14 mouse cellular contexts compared by ENCODE assay signal in the genomic region with DNA sequence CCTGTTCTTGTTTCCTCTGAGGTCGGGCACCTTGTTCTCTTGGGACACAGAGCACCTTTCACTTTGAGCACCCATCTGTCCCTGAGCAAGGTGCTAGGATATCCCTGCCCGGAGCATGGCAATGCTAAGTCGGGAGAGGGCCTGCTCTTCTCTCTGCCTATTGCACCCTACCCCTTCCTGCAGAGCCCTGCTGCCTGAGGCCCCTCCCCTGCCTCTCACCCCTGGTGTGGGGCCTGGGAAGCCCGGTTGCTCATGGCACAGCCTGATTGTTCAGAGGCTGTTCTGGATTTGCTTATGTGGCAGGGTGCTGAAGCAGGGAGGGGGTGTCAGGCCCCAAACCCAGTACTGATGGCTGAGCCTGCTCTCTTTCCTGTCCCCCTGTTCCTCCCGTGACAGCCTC. TPM values are rescaled to one million over a fixed set of nuclear protein-coding genes. Genes with fewer than 3 reads are reported as not detected.
DNase-seq lines count a peak whose midpoint lies in the region; ATAC-seq and TF ChIP-seq lines count a peak whose summit lies in the region.
"Had no signal": no experiment of that assay in that cellular context is flagged by ENCODE, and none has a peak within 500 bp of the region (broad histone marks: within the 10 kb centered on the region; RNA-seq: fewer than 3 reads in every experiment).

No protein-coding gene starts in this region.

- TF ChIP-seq CTCF in CH12.LX (conservative IDR thresholded peaks at IDR 0.05 in 1 of 2, IDR thresholded peaks at IDR 0.05 in 1 of 2; ENCODE audit: low read depth in 2 of 2, low read length in 2 of 2), result no peak

- 46% methylated on average over 5 of the region's 5 CpGs for WGBS in heart, embryonic 10.5 days
- 44% methylated on average over 5 of the region's 5 CpGs for WGBS in intestine, embryonic 15.5 days
- WGBS in intestine, embryonic 16.5 days, result 55% methylated on average over 5 of the region's 5 CpGs
- WGBS in embryonic facial prominence, embryonic 13.5 days, result 53% methylated on average over 5 of the region's 5 CpGs

- in situ Hi-C loops in CH12.LX (cut with MboI; ENCODE audit: low pct_ligation_motif_present, low pct_unique_long_range_greater_than_20kb, low sequenced_read_pairs), result no loop called here

- H3K9me3 ChIP-seq in heart, embryonic 10.5 days, result no peaks in the 10 kb centered on the region
- no peaks in the 10 kb centered on the region for H3K9me3 ChIP-seq in intestine, embryonic 15.5 days
- no peaks in the 10 kb centered on the region for H3K9me3 ChIP-seq in intestine, embryonic 16.5 days (ENCODE audit: control insufficient read depth, low read length)
- H3K9me3 ChIP-seq in CH12.LX (replicated peaks; ENCODE audit: low read length), result no peaks in the 10 kb centered on the region
- H3K9me3 ChIP-seq in embryonic facial prominence, embryonic 13.5 days, result no peaks in the 10 kb centered on the region
- H3K9me3 ChIP-seq: forebrain, embryonic 10.5 days; hindbrain, embryonic 13.5 days; midbrain, embryonic 13.5 days had no signal

- no peaks in the 10 kb centered on the region for H3K79me2 ChIP-seq in CH12.LX (replicated peaks; ENCODE audit: control insufficient read depth, extremely low read depth, insufficient read depth, poor library complexity, severe bottlenecking)

- no peak overlapping the region for H3K4me3 ChIP-seq in heart, embryonic 10.5 days
- no peak overlapping the region for H3K4me3 ChIP-seq in intestine, embryonic 15.5 days (replicated peaks)
- H3K4me3 ChIP-seq in intestine, embryonic 16.5 days (ENCODE audit: low read length), result no peak overlapping the region
- H3K4me3 ChIP-seq in CH12.LX (replicated peaks in 1 of 3; ENCODE audit: low read depth in 2 of 3, low read length in 2 of 3, poor library complexity in 1 of 3), result no peak overlapping the region
- no peak overlapping the region for H3K4me3 ChIP-seq in embryonic facial prominence, embryonic 13.5 days
- H3K4me3 ChIP-seq: forebrain, embryonic 10.5 days; hindbrain, embryonic 13.5 days; midbrain, embryonic 13.5 days had no signal

- H3K4me1 ChIP-seq in heart, embryonic 10.5 days, result peaks cover 13% of the 10 kb centered on the region
- no peaks in the 10 kb centered on the region for H3K4me1 ChIP-seq in intestine, embryonic 15.5 days (replicated peaks)
- H3K4me1 ChIP-seq in intestine, embryonic 16.5 days (ENCODE audit: control insufficient read depth, insufficient read depth, low read length), result no peaks in the 10 kb centered on the region
- no peaks in the 10 kb centered on the region for H3K4me1 ChIP-seq in CH12.LX (ENCODE audit: control insufficient read depth in 1 of 2, insufficient read depth in 2 of 2)
- H3K4me1 ChIP-seq in embryonic facial prominence, embryonic 13.5 days, result no peaks in the 10 kb centered on the region
- H3K4me1 ChIP-seq: hindbrain, embryonic 13.5 days; midbrain, embryonic 13.5 days had no signal

- H3K9ac ChIP-seq in intestine, embryonic 15.5 days, result no peak overlapping the region
- no peak overlapping the region for H3K9ac ChIP-seq in intestine, embryonic 16.5 days (ENCODE audit: low read depth, low read length)
- H3K9ac ChIP-seq in CH12.LX (ENCODE audit: insufficient read depth, low read depth), result no peak overlapping the region
- peak overlapping the region; percentile 27; the same call in 1 of the 2 replicates for H3K9ac ChIP-seq in embryonic facial prominence, embryonic 13.5 days
- H3K9ac ChIP-seq: liver, postnatal 0 days; midbrain, embryonic 13.5 days had no signal

- no peak for DNase-seq in heart, embryonic 10.5 days (ENCODE audit: low spot score)
- DNase-seq in heart, adult 8-10 months (ENCODE audit: low spot score), result no peak
- DNase-seq in CH12.LX (ENCODE audit: extremely low read depth), result no peak
- no peak for DNase-seq in left cerebral cortex, adult 18-20 months (ENCODE audit: low spot score in 2 of 2)

- 0 out of 2 replicates have a peak overlapping the region, but pooled peaks have one; percentile 4 for H3K27ac ChIP-seq in heart, embryonic 10.5 days
- no peak overlapping the region for H3K27ac ChIP-seq in intestine, embryonic 15.5 days
- no peak overlapping the region for H3K27ac ChIP-seq in intestine, embryonic 16.5 days (ENCODE audit: low read length)
- H3K27ac ChIP-seq in CH12.LX (ENCODE audit: insufficient read depth, low read depth), result no peak overlapping the region
- no peak overlapping the region for H3K27ac ChIP-seq in embryonic facial prominence, embryonic 13.5 days
- H3K27ac ChIP-seq: forebrain, embryonic 10.5 days; hindbrain, embryonic 13.5 days; macrophage; midbrain, embryonic 13.5 days had no signal

- TF ChIP-seq EP300 in CH12.LX (IDR thresholded peaks at IDR 0.05; ENCODE audit: low read length), result no peak

- no peaks in the 10 kb centered on the region for H3K36me3 ChIP-seq in heart, embryonic 10.5 days
- H3K36me3 ChIP-seq in intestine, embryonic 15.5 days, result no peaks in the 10 kb centered on the region
- H3K36me3 ChIP-seq in intestine, embryonic 16.5 days (ENCODE audit: control insufficient read depth, insufficient read depth, low read length), result no peaks in the 10 kb centered on the region
- peaks cover under 1 to 7% of the 10 kb centered on the region in 2 experiments for H3K36me3 ChIP-seq in CH12.LX (replicated peaks in 1 of 2; ENCODE audit: control insufficient read depth in 1 of 2, insufficient read depth in 1 of 2, low read length in 1 of 2)
- no peaks in the 10 kb centered on the region for H3K36me3 ChIP-seq in embryonic facial prominence, embryonic 13.5 days
- H3K36me3 ChIP-seq: forebrain, embryonic 10.5 days; hindbrain, embryonic 13.5 days; midbrain, embryonic 13.5 days had no signal

- no peaks in the 10 kb centered on the region for H3K27me3 ChIP-seq in heart, embryonic 10.5 days (ENCODE audit: insufficient read depth, poor library complexity, severe bottlenecking)
- no peaks in the 10 kb centered on the region for H3K27me3 ChIP-seq in intestine, embryonic 15.5 days (replicated peaks)
- no peaks in the 10 kb centered on the region for H3K27me3 ChIP-seq in intestine, embryonic 16.5 days (replicated peaks; ENCODE audit: control insufficient read depth, insufficient read depth, low read length)
- peaks cover 35% of the 10 kb centered on the region for H3K27me3 ChIP-seq in CH12.LX (replicated peaks)
- H3K27me3 ChIP-seq in embryonic facial prominence, embryonic 13.5 days, result peaks cover 3% of the 10 kb centered on the region; the same call in 1 of the 2 replicates

- TF ChIP-seq RAD21 in CH12.LX (IDR thresholded peaks at IDR 0.05; ENCODE audit: low read depth, low read length), result no peak

- dilution Hi-C loops in CH12.LX (cut with MboI; ENCODE audit: extremely low pct_ligation_motif_present, extremely low pct_unique_long_range_greater_than_20kb, low sequenced_read_pairs), result no loop called here

- no peak for TF ChIP-seq POLR2A in CH12.LX (IDR thresholded peaks at IDR 0.05; ENCODE audit: low read depth, low read length)

- ATAC-seq in intestine, embryonic 15.5 days, result 0 out of 2 replicates have a peak, but pooled peaks have one; percentile 23
- ATAC-seq in intestine, embryonic 16.5 days, result no peak
- ATAC-seq in embryonic facial prominence, embryonic 13.5 days (ENCODE audit: insufficient number of reproducible peaks, insufficient read depth, low FRiP score, low TSS enrichment, low read depth), result no peak
- ATAC-seq: midbrain, embryonic 13.5 days had no signal

- H3K4me2 ChIP-seq in intestine, embryonic 15.5 days (replicated peaks), result no peak overlapping the region
- H3K4me2 ChIP-seq in intestine, embryonic 16.5 days (ENCODE audit: low read depth, low read length), result no peak overlapping the region
- H3K4me2 ChIP-seq in CH12.LX (ENCODE audit: insufficient read depth, low read depth, poor library complexity, severe bottlenecking), result no peak overlapping the region
- no peak overlapping the region for H3K4me2 ChIP-seq in embryonic facial prominence, embryonic 13.5 days
- H3K4me2 ChIP-seq: heart, embryonic 11.5 days; hindbrain, embryonic 13.5 days; midbrain, embryonic 13.5 days had no signal

RNA-seq across cellular contexts. Expression of a gene that starts 16.2 kb away (rescaled TPM):
- 7.1 and 7.9 TPM in 2 replicates for polyA plus RNA-seq in heart, embryonic 10.5 days (2016; fragmentation: Nextera tagmentation; extraction: Ambion mirVana)
- total RNA-seq in heart, adult 8-10 months (2022), result 1 to 10 TPM; 4.6 to 5.6 (median 5.3) TPM
- polyA plus RNA-seq in intestine, embryonic 15.5 days (2015; fragmentation: Nextera tagmentation; extraction: Ambion mirVana), result 7.5 and 10.5 TPM in 2 replicates
- polyA plus RNA-seq in intestine, embryonic 16.5 days (2015; fragmentation: Nextera tagmentation; extraction: Ambion mirVana), result 8.2 and 8.3 TPM in 2 replicates
- 9.6 and 10.6 TPM in 2 replicates for total RNA-seq in CH12.LX (2012; rRNA removed)
- 3.2 and 3.9 TPM in 2 replicates for total RNA-seq in CH12.LX (2014; rRNA removed)
- 5.9 and 12.2 TPM in 2 replicates for polyA plus RNA-seq in CH12.LX (2012; ENCODE audit: insufficient read length, low read depth)
- 5.9 and 6.2 TPM in 2 replicates for polyA plus RNA-seq in embryonic facial prominence, embryonic 13.5 days (2015; fragmentation: Nextera tagmentation; extraction: Ambion mirVana)
- total RNA-seq in left cerebral cortex, adult 18-20 months (2021), result 1 to 10 TPM; 3.9 to 4.1 TPM

RNA-seq across cellular contexts. Expression of a gene that starts 16.2 kb away (rescaled TPM):
- polyA plus RNA-seq in heart, embryonic 10.5 days (2016; fragmentation: Nextera tagmentation; extraction: Ambion mirVana), result 10.8 and 11.2 TPM in 2 replicates
- 1 to 10 TPM; 2.3 to 4.6 (median 3.1) TPM for total RNA-seq in heart, adult 8-10 months (2022)
- polyA plus RNA-seq in intestine, embryonic 15.5 days (2015; fragmentation: Nextera tagmentation; extraction: Ambion mirVana), result 7.2 and 9.9 TPM in 2 replicates
- 9.0 and 10.5 TPM in 2 replicates for polyA plus RNA-seq in intestine, embryonic 16.5 days (2015; fragmentation: Nextera tagmentation; extraction: Ambion mirVana)
- total RNA-seq in CH12.LX (2012; rRNA removed), result 2.7 and 3.3 TPM in 2 replicates
- total RNA-seq in CH12.LX (2014; rRNA removed), result 1.4 and 1.9 TPM in 2 replicates
- polyA plus RNA-seq in CH12.LX (2012; ENCODE audit: insufficient read length, low read depth), result 1.6 and 2.6 TPM in 2 replicates
- polyA plus RNA-seq in embryonic facial prominence, embryonic 13.5 days (2015; fragmentation: Nextera tagmentation; extraction: Ambion mirVana), result 11.0 and 11.9 TPM in 2 replicates
- 1 to 10 TPM; 3.4 to 4.0 TPM for total RNA-seq in left cerebral cortex, adult 18-20 months (2021)

RNA-seq across cellular contexts. Expression of a gene that starts 31.6 kb away (rescaled TPM):
- 0.24 and 0.48 TPM in 2 replicates for polyA plus RNA-seq in heart, embryonic 10.5 days (2016; fragmentation: Nextera tagmentation; extraction: Ambion mirVana)
- under 1 TPM in 2 of 4 experiments, not detected in 2; 0.13 to 0.14 TPM for total RNA-seq in heart, adult 8-10 months (2022)
- polyA plus RNA-seq in intestine, embryonic 15.5 days (2015; fragmentation: Nextera tagmentation; extraction: Ambion mirVana), result 5.1 and 5.6 TPM in 2 replicates
- polyA plus RNA-seq in intestine, embryonic 16.5 days (2015; fragmentation: Nextera tagmentation; extraction: Ambion mirVana), result 8.5 and 10.5 TPM in 2 replicates
- 0.63 and 1.1 TPM in 2 replicates for total RNA-seq in CH12.LX (2012; rRNA removed)
- total RNA-seq in CH12.LX (2014; rRNA removed), result not detected in 2 replicates
- 0.16 TPM in 1 of 2 replicates, not detected in the other for polyA plus RNA-seq in CH12.LX (2012; ENCODE audit: insufficient read length, low read depth)
- polyA plus RNA-seq in embryonic facial prominence, embryonic 13.5 days (2015; fragmentation: Nextera tagmentation; extraction: Ambion mirVana), result 1.1 and 1.2 TPM in 2 replicates
- under 1 TPM; 0.12 to 0.28 TPM for total RNA-seq in left cerebral cortex, adult 18-20 months (2021)
- total RNA-seq: common myeloid progenitor, adult 5-6 weeks had no signal
- polyA plus RNA-seq: forebrain, embryonic 10.5 days had no signal

RNA-seq across cellular contexts. Expression of a gene that starts 39.3 kb away (rescaled TPM):
- 366 and 405 TPM in 2 replicates for polyA plus RNA-seq in heart, embryonic 10.5 days (2016; fragmentation: Nextera tagmentation; extraction: Ambion mirVana)
- total RNA-seq in heart, adult 8-10 months (2022), result 10 to 100 TPM; 57.7 to 77.2 (median 66.8) TPM
- 335 and 348 TPM in 2 replicates for polyA plus RNA-seq in intestine, embryonic 15.5 days (2015; fragmentation: Nextera tagmentation; extraction: Ambion mirVana)
- polyA plus RNA-seq in intestine, embryonic 16.5 days (2015; fragmentation: Nextera tagmentation; extraction: Ambion mirVana), result 306 and 335 TPM in 2 replicates
- total RNA-seq in CH12.LX (2012; rRNA removed) (402 and 538 TPM in 2 replicates), CH12.LX (2014; rRNA removed) (400 and 449 TPM in 2 replicates)
- polyA plus RNA-seq in CH12.LX (2012; ENCODE audit: insufficient read length, low read depth), result 554 and 605 TPM in 2 replicates
- 339 and 385 TPM in 2 replicates for polyA plus RNA-seq in embryonic facial prominence, embryonic 13.5 days (2015; fragmentation: Nextera tagmentation; extraction: Ambion mirVana)
- 10 to 100 TPM; 75.9 to 83.0 TPM for total RNA-seq in left cerebral cortex, adult 18-20 months (2021)

RNA-seq across cellular contexts. Expression of a gene that starts 53.7 kb away (rescaled TPM):
- 7.5 and 9.5 TPM in 2 replicates for polyA plus RNA-seq in heart, embryonic 10.5 days (2016; fragmentation: Nextera tagmentation; extraction: Ambion mirVana)
- total RNA-seq in heart, adult 8-10 months (2022), result 10 to 100 TPM; 11.1 to 16.0 (median 13.2) TPM
- 8.3 and 9.2 TPM in 2 replicates for polyA plus RNA-seq in intestine, embryonic 15.5 days (2015; fragmentation: Nextera tagmentation; extraction: Ambion mirVana)
- polyA plus RNA-seq in intestine, embryonic 16.5 days (2015; fragmentation: Nextera tagmentation; extraction: Ambion mirVana), result 7.0 and 7.5 TPM in 2 replicates
- 12.4 and 23.2 TPM in 2 replicates for total RNA-seq in CH12.LX (2012; rRNA removed)
- total RNA-seq in CH12.LX (2014; rRNA removed), result 3.6 and 4.2 TPM in 2 replicates
- 8.2 and 11.2 TPM in 2 replicates for polyA plus RNA-seq in CH12.LX (2012; ENCODE audit: insufficient read length, low read depth)
- 1.9 and 2.1 TPM in 2 replicates for polyA plus RNA-seq in embryonic facial prominence, embryonic 13.5 days (2015; fragmentation: Nextera tagmentation; extraction: Ambion mirVana)
- total RNA-seq in left cerebral cortex, adult 18-20 months (2021), result 1 to 10 TPM; 3.6 to 4.0 TPM
